Mouse (Mus musculus): Measurements from ENCODE around the gene Tbx3. TPM values are rescaled to one million over a fixed set of nuclear protein-coding genes. Genes with fewer than 3 reads are reported as not detected.
A peak's percentile ranks its signal among the peaks of the same experiment; 100 is the strongest.

Tbx3 gene
- polyA plus RNA-seq, 1 experiment from 2014 or later: 5.1 TPM

DNA sequence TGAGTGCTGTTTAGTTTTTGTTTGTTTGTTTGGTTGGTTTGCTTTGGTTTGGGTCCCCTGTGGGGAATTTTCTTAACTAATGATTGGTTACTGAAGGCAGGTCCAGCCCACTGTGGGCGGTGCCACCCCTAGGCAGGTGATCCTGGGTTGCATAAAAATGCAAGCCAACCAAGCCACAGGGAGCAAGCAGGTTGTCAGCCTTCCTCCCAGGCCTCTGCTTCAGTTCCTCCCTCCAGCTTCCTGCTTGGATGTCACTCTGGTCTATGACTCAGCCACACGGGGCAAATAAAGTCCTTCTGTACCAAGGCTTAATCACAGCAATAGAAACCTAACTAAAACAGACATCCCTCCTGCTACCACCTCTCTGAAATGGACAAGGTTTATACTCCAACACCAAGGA lies 35.6 kb upstream of the Tbx3 start:
- WGBS: 73% methylated on average over 2 of the region's 2 CpGs
- Histone ChIP-seq H3K4me2 (replicated peaks; ENCODE audit: low read depth, low read length) (no peak overlapping the region), H3K4me3 (ENCODE audit: low read depth, low read length) (no peak overlapping the region), H3K4me1 (replicated peaks; ENCODE audit: control insufficient read depth, insufficient read depth, low read length) (no peaks in the 10 kb centered on the region), H3K9me3 (ENCODE audit: control insufficient read depth, low read length) (no peaks in the 10 kb centered on the region), H3K9ac (ENCODE audit: low read depth, low read length) (no peak overlapping the region), H3K27me3 (ENCODE audit: control insufficient read depth, insufficient read depth, low read length) (no peaks in the 10 kb centered on the region), H3K36me3 (ENCODE audit: control insufficient read depth, insufficient read depth, low read length) (no peaks in the 10 kb centered on the region), H3K27ac (ENCODE audit: low read depth, low read length) (no peak overlapping the region)
- ATAC-seq (ENCODE audit: low FRiP score) (no peak), DNase-seq (ENCODE audit: low spot score) (no peak)

DNA sequence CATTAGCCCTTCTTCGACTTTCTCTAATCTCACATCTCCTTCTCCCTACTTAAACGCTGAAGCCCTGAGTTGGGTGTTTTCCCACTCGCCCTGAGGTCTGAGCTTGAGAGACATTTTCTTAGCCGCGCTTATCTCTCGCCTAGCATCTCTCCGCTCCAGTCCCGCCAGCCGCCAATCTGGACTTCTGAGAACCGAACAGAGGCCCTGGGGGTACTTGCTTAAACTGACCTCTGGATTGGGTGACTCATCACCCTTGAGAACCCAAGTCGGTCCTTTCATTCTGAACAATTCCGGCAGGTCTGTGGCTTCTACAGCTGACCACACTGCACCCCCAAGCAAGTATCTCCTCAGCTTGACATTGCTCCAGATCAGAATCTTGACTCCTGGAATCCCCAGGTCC lies 32.2 kb upstream of the Tbx3 start:
- Histone ChIP-seq H3K4me2 (replicated peaks; ENCODE audit: low read depth, low read length) (no peak overlapping the region), H3K27me3 (ENCODE audit: control insufficient read depth, insufficient read depth, low read length) (peaks cover 1% of the 10 kb centered on the region; the same call in 1 of the 2 replicates), H3K9me3 (ENCODE audit: control insufficient read depth, low read length) (no peaks in the 10 kb centered on the region), H3K4me1 (replicated peaks; ENCODE audit: control insufficient read depth, insufficient read depth, low read length) (no peaks in the 10 kb centered on the region), H3K27ac (ENCODE audit: low read depth, low read length) (no peak overlapping the region), H3K36me3 (ENCODE audit: control insufficient read depth, insufficient read depth, low read length) (no peaks in the 10 kb centered on the region), H3K9ac (ENCODE audit: low read depth, low read length) (no peak overlapping the region), H3K4me3 (ENCODE audit: low read depth, low read length) (no peak overlapping the region)
- no peak for ATAC-seq (ENCODE audit: low FRiP score)
- WGBS: 77% methylated on average over 12 of the region's 12 CpGs
- DNase-seq (ENCODE audit: low spot score): no peak

DNA sequence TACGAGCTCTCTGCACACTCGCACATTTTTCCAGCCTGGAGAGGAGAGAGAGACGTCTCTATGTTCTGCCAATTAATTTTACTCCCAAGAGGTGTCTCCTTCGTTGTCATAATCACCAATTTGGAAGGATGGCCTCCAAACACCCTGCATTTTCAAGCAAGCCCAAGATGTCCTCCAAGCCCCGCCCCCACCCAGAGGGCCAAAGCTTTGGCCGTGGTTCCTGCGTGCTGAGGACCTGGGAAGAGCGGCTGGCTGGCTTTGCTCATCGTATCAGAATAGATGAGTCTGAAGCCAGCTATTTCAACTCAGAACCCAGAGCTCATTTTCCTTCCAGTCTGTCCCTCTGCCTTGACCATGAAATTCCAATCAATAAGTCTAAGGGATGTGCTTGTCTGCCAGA lies 29.4 kb upstream of the Tbx3 start:
- no peak for DNase-seq (ENCODE audit: low spot score)
- H3K36me3 ChIP-seq (ENCODE audit: control insufficient read depth, insufficient read depth, low read length): no peaks in the 10 kb centered on the region
- 65% methylated on average over 9 of the region's 9 CpGs for WGBS
- peaks cover 5% of the 10 kb centered on the region for H3K27me3 ChIP-seq (ENCODE audit: control insufficient read depth, insufficient read depth, low read length)
- ATAC-seq (ENCODE audit: low FRiP score): no peak
- H3K4me2 ChIP-seq (replicated peaks; ENCODE audit: low read depth, low read length): no peak overlapping the region
- H3K4me1 ChIP-seq (replicated peaks; ENCODE audit: control insufficient read depth, insufficient read depth, low read length): no peaks in the 10 kb centered on the region
- H3K4me3 ChIP-seq (ENCODE audit: low read depth, low read length): no peak overlapping the region
- H3K9me3 ChIP-seq (ENCODE audit: control insufficient read depth, low read length): no peaks in the 10 kb centered on the region
- H3K27ac ChIP-seq (ENCODE audit: low read depth, low read length): no peak overlapping the region
- H3K9ac ChIP-seq (ENCODE audit: low read depth, low read length): no peak overlapping the region

- ATAC-seq (ENCODE audit: low FRiP score) (no peak), DNase-seq (ENCODE audit: low spot score) (no peak)
- Histone ChIP-seq H3K4me3 (ENCODE audit: low read depth, low read length) (no peak overlapping the region), H3K4me2 (replicated peaks; ENCODE audit: low read depth, low read length) (no peak overlapping the region), H3K9ac (ENCODE audit: low read depth, low read length) (no peak overlapping the region), H3K27ac (ENCODE audit: low read depth, low read length) (no peak overlapping the region), H3K9me3 (ENCODE audit: control insufficient read depth, low read length) (no peaks in the 10 kb centered on the region), H3K36me3 (ENCODE audit: control insufficient read depth, insufficient read depth, low read length) (no peaks in the 10 kb centered on the region), H3K4me1 (replicated peaks; ENCODE audit: control insufficient read depth, insufficient read depth, low read length) (no peaks in the 10 kb centered on the region), H3K27me3 (ENCODE audit: control insufficient read depth, insufficient read depth, low read length) (peaks cover 5% of the 10 kb centered on the region)
- WGBS: 23% methylated on average over 3 of the region's 3 CpGs
These were observed 28.8 kb upstream of the Tbx3 start for GRCm38 (mm10) chr5:119641714-119642113.

DNA sequence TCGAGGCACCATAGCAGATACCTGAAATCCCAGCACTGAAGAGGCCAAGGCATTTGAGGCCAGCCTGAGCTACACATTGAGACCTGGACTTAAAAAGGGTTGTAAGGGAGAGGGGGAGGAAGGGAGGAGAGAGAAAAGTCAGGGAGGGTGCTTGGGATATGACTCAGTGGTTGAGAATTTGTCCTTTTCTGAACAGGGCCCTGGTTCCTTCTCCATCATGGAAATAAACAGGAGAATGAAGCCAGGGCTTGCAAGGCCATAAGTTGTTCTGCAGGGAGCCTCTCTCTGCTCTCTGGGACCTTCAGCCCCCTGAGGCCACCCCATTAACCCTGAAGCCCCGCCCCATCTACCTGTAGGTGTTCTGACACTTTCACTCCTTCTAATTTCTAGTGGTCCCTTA lies 23.5 kb upstream of the Tbx3 start:
- Histone ChIP-seq H3K36me3 (ENCODE audit: control insufficient read depth, insufficient read depth, low read length) (no peaks in the 10 kb centered on the region), H3K9ac (ENCODE audit: low read depth, low read length) (no peak overlapping the region), H3K4me2 (replicated peaks; ENCODE audit: low read depth, low read length) (no peak overlapping the region), H3K27me3 (ENCODE audit: control insufficient read depth, insufficient read depth, low read length) (peaks cover 16% of the 10 kb centered on the region), H3K4me1 (replicated peaks; ENCODE audit: control insufficient read depth, insufficient read depth, low read length) (no peaks in the 10 kb centered on the region), H3K27ac (ENCODE audit: low read depth, low read length) (no peak overlapping the region), H3K4me3 (ENCODE audit: low read depth, low read length) (no peak overlapping the region), H3K9me3 (ENCODE audit: control insufficient read depth, low read length) (no peaks in the 10 kb centered on the region)
- DNase-seq (ENCODE audit: low spot score) (no peak), ATAC-seq (ENCODE audit: low FRiP score) (no peak)
- WGBS: 61% methylated on average over 2 of the region's 2 CpGs

DNA sequence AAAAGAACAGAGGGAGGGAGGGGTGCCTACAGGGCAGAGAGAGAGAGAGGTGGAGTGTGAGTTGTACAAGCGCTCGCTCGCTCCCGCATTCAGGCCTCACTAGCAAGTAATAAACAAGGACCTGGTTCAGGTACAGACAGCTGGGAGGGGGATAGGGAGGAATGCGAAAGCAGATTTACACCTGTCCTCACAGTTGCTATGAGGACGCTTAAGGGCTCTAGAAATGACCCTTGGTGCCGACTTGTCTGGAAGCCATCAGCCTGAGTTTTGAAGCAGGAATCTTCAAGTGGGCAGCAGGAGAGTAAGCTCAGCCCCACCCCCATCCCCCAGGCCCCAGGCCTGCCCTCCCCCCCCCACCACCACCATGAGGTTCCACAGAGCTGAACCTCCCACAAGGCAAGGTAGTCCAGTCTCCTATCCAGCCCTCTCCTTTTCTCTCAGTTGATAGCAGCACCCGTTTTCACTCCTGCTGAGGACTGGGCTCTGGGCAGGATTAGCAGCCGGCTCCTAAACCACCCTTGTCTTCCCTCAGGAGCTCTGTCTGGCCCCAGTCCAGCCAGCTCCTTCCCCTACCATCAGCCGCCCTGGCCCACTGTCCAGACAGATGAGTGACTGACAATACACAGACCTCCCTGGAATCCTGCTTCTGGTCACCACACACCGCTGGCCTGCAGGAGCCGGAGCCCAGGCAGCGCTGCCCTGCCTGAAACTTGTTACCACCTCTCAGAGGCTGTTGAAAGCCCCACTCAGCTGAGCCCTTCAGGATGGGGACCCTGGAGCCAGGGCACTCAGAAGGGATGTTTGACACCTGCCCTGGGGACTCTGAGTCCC lies 19.1 kb upstream of the Tbx3 start:
- Histone ChIP-seq H3K27me3 (ENCODE audit: control insufficient read depth, insufficient read depth, low read length) (peaks cover 33% of the 10 kb centered on the region), H3K4me2 (replicated peaks; ENCODE audit: low read depth, low read length) (no peak overlapping the region), H3K4me1 (replicated peaks; ENCODE audit: control insufficient read depth, insufficient read depth, low read length) (no peaks in the 10 kb centered on the region), H3K4me3 (ENCODE audit: low read depth, low read length) (no peak overlapping the region), H3K27ac (ENCODE audit: low read depth, low read length) (no peak overlapping the region), H3K36me3 (ENCODE audit: control insufficient read depth, insufficient read depth, low read length) (no peaks in the 10 kb centered on the region), H3K9ac (ENCODE audit: low read depth, low read length) (no peak overlapping the region), H3K9me3 (ENCODE audit: control insufficient read depth, low read length) (no peaks in the 10 kb centered on the region)
- 26% methylated on average over 13 of the region's 13 CpGs for WGBS
- ATAC-seq (ENCODE audit: low FRiP score): no peak
- DNase-seq (ENCODE audit: low spot score): no peak

- no peak overlapping the region for H3K4me3 ChIP-seq (ENCODE audit: low read depth, low read length)
- no peak overlapping the region for H3K27ac ChIP-seq (ENCODE audit: low read depth, low read length)
- H3K4me1 ChIP-seq (replicated peaks; ENCODE audit: control insufficient read depth, insufficient read depth, low read length): no peaks in the 10 kb centered on the region; the same call in 1 of the 2 replicates
- H3K9me3 ChIP-seq (ENCODE audit: control insufficient read depth, low read length): no peaks in the 10 kb centered on the region
- no peak overlapping the region for H3K4me2 ChIP-seq (replicated peaks; ENCODE audit: low read depth, low read length)
- peaks cover 76% of the 10 kb centered on the region for H3K27me3 ChIP-seq (ENCODE audit: control insufficient read depth, insufficient read depth, low read length)
- DNase-seq (ENCODE audit: low spot score) (no peak), ATAC-seq (ENCODE audit: low FRiP score) (no peak)
- H3K9ac ChIP-seq (ENCODE audit: low read depth, low read length): no peak overlapping the region
- no peaks in the 10 kb centered on the region for H3K36me3 ChIP-seq (ENCODE audit: control insufficient read depth, insufficient read depth, low read length)
- 3% methylated on average over 7 of the region's 7 CpGs for WGBS
These were observed 14.1 kb upstream of the Tbx3 start for GRCm38 (mm10) chr5:119656354-119656753.

DNA sequence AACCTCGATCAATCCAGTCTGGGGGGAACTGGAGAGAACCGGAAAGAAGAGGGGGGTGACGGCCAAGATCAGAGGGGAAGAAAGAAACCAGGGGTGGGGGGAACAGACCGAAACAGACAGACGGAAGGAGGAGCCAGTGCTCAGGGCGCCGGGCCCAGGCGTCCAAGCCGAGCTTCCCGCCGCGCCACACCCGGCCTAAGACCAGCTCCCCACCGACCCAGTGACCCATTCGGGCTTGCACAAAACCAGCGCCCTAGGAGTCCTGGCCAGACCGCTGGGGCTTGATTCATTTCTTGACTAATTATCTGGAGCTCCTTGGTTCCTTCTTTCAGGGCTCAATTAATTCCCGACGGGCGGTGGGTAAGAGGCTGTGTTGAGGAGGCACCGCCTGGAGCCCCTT lies 13.6 kb upstream of the Tbx3 start:
- ATAC-seq (ENCODE audit: low FRiP score) (no peak), DNase-seq (ENCODE audit: low spot score) (peak; percentile 36)
- Histone ChIP-seq H3K4me2 (replicated peaks; ENCODE audit: low read depth, low read length) (no peak overlapping the region), H3K27me3 (ENCODE audit: control insufficient read depth, insufficient read depth, low read length) (peaks cover 76% of the 10 kb centered on the region), H3K9me3 (ENCODE audit: control insufficient read depth, low read length) (no peaks in the 10 kb centered on the region), H3K4me3 (ENCODE audit: low read depth, low read length) (no peak overlapping the region), H3K27ac (ENCODE audit: low read depth, low read length) (no peak overlapping the region), H3K36me3 (ENCODE audit: control insufficient read depth, insufficient read depth, low read length) (no peaks in the 10 kb centered on the region), H3K4me1 (replicated peaks; ENCODE audit: control insufficient read depth, insufficient read depth, low read length) (no peaks in the 10 kb centered on the region; the same call in 1 of the 2 replicates), H3K9ac (ENCODE audit: low read depth, low read length) (no peak overlapping the region)
- WGBS: 2% methylated on average over 18 of the region's 21 CpGs

- Histone ChIP-seq H3K36me3 (ENCODE audit: control insufficient read depth, insufficient read depth, low read length) (no peaks in the 10 kb centered on the region), H3K4me3 (ENCODE audit: low read depth, low read length) (no peak overlapping the region), H3K27ac (ENCODE audit: low read depth, low read length) (no peak overlapping the region), H3K4me2 (replicated peaks; ENCODE audit: low read depth, low read length) (no peak overlapping the region), H3K27me3 (ENCODE audit: control insufficient read depth, insufficient read depth, low read length) (peaks cover 80% of the 10 kb centered on the region), H3K9me3 (ENCODE audit: control insufficient read depth, low read length) (no peaks in the 10 kb centered on the region), H3K4me1 (replicated peaks; ENCODE audit: control insufficient read depth, insufficient read depth, low read length) (no peaks in the 10 kb centered on the region; the same call in 1 of the 2 replicates), H3K9ac (ENCODE audit: low read depth, low read length) (no peak overlapping the region)
- ATAC-seq (ENCODE audit: low FRiP score): no peak
- WGBS: 3% methylated on average over 6 of the region's 6 CpGs
- peak; percentile 22 for DNase-seq (ENCODE audit: low spot score)
These were observed 13.1 kb upstream of the Tbx3 start for GRCm38 (mm10) chr5:119657362-119657761.
